Mouse (Mus musculus) forebrain, postnatal 0 days (tissue): ENCODE results near the gene Zfp940. TPM values are rescaled to one million over a fixed set of nuclear protein-coding genes. Genes with fewer than 3 reads are reported as not detected.

Source experiments
- ATAC-seq: fragments of 200-750 bp; cut with Nextera tagmentation; 2 replicates; pipeline ENCODE4 v1.8.0; 2017; ENCODE audit warnings: mild to moderate bottlenecking, moderate library complexity
- DNase-seq: peaks from one replicate; pipeline ENCODE4 v3.0.0-alpha.2; 2015
- H3K27ac ChIP-seq: fragments of 300-500 bp; sonication (generic); 2 replicates; pipeline ENCODE4 v1.5.1; 2014; ENCODE audit warnings: low read depth, mild to moderate bottlenecking, antibody characterized with exemption, low read length, moderate library complexity, mixed read lengths
- H3K27me3 ChIP-seq: fragments of 300-500 bp; sonication (generic); 2 replicates; pipeline ENCODE4 v1.6.1; 2014; ENCODE audit warnings: mild to moderate bottlenecking, low read length, mixed read lengths; ENCODE audit not compliant: insufficient read depth
- H3K36me3 ChIP-seq: fragments of 300-500 bp; sonication (generic); 2 replicates; pipeline ENCODE4 v1.6.1; 2014; ENCODE audit warnings: mild to moderate bottlenecking, moderate library complexity; ENCODE audit not compliant: insufficient read depth
- H3K4me1 ChIP-seq: fragments of 300-500 bp; sonication (generic); 2 replicates; pipeline ENCODE4 v1.6.1; 2014; ENCODE audit warnings: antibody characterized with exemption; ENCODE audit not compliant: insufficient read depth
- H3K4me2 ChIP-seq: fragments of 300-500 bp; sonication (generic); 2 replicates; pipeline ENCODE4 v1.6.1; 2014; ENCODE audit warnings: low read depth, mild to moderate bottlenecking, moderate library complexity
- H3K4me3 ChIP-seq: fragments of 300-500 bp; sonication (generic); 2 replicates; pipeline ENCODE4 v1.5.1; 2014; ENCODE audit warnings: low read depth, low read length, mixed read lengths
- H3K9ac ChIP-seq: fragments of 300-500 bp; sonication (generic); 2 replicates; pipeline ENCODE4 v1.6.1; 2014; ENCODE audit warnings: mild to moderate bottlenecking
- H3K9me3 ChIP-seq: fragments of 300-500 bp; sonication (generic); 2 replicates; pipeline ENCODE4 v1.6.1; 2016; ENCODE audit warnings: low read length
- CTCF ChIP-seq: sonication (generic); IDR thresholded peaks from 2 replicates; pipeline ENCODE4 v1.5.1; 2016; ENCODE audit warnings: antibody characterized with exemption, control low read depth, low read depth
- WGBS: fragments of 180-500 bp; shearing (Covaris S2); extraction: QIAGEN DNeasy Blood & Tissue Kit; methylation state at CpG from one replicate; pipeline ENCODE4 v1.1.7; 2014; 5-methylcytosine and 5-hydroxymethylcytosine counted together
- polyA plus RNA-seq: library from polyadenylated mRNA; unstranded; fragments of >200 nt; fragmentation: Nextera tagmentation; extraction: Ambion mirVana; gene quantifications from 2 replicates; pipeline ENCODE4 v1.2.1, GENCODE M21; 2015
- total RNA-seq: library from RNA; depleted of rRNA; stranded (reverse); fragments of >200 nt; gene quantifications from 2 replicates; pipeline ENCODE4 v1.2.3, GENCODE M21; 2014

Zfp940 gene
- total and polyA plus RNA-seq, 2 experiments from 2014 or later: 12.4 to 12.7 TPM

DNA sequence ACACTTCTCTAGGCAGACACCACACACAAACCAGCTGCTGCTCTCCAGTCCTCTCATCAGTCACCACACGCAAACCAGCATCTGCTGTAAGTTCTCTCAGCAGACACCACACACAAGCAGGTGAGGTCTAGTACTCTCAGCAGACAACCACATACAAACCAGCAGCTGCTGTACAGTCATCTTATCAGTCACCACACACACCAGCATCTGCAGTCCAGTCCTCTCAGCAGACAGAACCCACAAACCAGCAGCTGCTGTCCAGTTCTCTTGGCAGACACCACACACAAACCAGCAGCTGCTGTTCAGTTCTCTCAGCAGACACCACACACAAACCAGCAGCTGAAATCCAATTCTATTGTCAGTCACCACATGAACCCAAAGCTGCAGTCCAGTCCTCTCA is 16.7 kb downstream of the Zfp940 start:
- no peak overlapping the region for H3K4me3 ChIP-seq
- no peak overlapping the region for H3K9ac ChIP-seq
- TF ChIP-seq CTCF: no peak
- 97% methylated on average over 1 of the region's 1 CpGs for WGBS
- DNase-seq (no peak), ATAC-seq (no peak)
- no peak overlapping the region for H3K4me2 ChIP-seq
- no peaks in the 10 kb centered on the region for H3K9me3 ChIP-seq
- H3K4me1 ChIP-seq: no peaks in the 10 kb centered on the region
- H3K27me3 ChIP-seq: no peaks in the 10 kb centered on the region
- H3K27ac ChIP-seq: no peak overlapping the region
- peaks cover 19% of the 10 kb centered on the region for H3K36me3 ChIP-seq

DNA sequence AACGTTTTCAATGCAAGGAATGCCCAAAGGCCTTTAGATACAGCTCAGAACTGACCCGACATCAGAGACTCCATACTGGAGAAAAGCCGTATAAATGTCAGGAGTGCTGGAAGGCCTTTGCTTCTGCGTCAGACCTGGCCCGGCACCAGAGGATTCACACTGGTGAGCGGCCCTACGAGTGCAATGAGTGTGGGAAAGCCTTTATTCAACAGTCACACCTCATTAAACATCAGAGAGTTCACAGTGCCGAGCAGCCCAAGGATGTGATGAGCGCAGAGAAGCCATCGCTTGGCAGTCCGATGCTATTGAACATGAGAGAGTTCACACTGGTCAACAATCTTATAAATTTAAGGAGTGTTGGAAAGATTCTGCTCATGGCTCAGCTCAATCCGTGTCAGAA is 23.7 kb downstream of the Zfp940 start:
- Histone ChIP-seq H3K9me3 (no peaks in the 10 kb centered on the region), H3K4me1 (no peaks in the 10 kb centered on the region), H3K9ac (no peak overlapping the region), H3K36me3 (peaks cover 69% of the 10 kb centered on the region), H3K4me3 (no peak overlapping the region), H3K27me3 (no peaks in the 10 kb centered on the region), H3K27ac (no peak overlapping the region), H3K4me2 (no peak overlapping the region)
- DNase-seq (no peak), ATAC-seq (no peak)
- no peak for TF ChIP-seq CTCF
- 88% methylated on average over 12 of the region's 12 CpGs for WGBS

DNA sequence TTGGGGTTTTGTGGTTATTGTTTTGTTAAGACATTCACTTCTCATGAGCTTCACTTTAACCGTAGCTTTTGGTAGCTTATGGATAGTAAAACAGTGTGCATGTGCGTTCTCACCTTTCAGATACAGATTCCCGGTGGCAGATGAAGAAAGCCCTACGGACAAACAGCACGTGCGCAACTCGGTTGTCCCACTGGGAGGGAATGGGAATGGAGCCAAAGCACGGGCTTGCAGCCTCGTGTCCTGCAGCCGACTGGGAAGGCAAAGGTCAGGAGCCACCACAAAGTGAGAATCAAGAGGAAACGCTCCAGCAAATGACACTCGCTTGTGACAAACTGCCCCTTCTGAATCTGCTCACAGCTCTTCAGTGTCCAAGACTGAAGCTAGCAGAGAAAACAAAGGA is 25.5 kb downstream of the Zfp940 start:
- no peak overlapping the region for H3K9ac ChIP-seq
- no peaks in the 10 kb centered on the region for H3K4me1 ChIP-seq
- H3K27ac ChIP-seq: no peak overlapping the region
- no peaks in the 10 kb centered on the region for H3K27me3 ChIP-seq
- no peak for ATAC-seq
- 90% methylated on average over 12 of the region's 12 CpGs for WGBS
- DNase-seq: no peak
- H3K36me3 ChIP-seq: peaks cover 73% of the 10 kb centered on the region
- H3K4me2 ChIP-seq: no peak overlapping the region
- no peaks in the 10 kb centered on the region for H3K9me3 ChIP-seq
- TF ChIP-seq CTCF: no peak
- H3K4me3 ChIP-seq: no peak overlapping the region

DNA sequence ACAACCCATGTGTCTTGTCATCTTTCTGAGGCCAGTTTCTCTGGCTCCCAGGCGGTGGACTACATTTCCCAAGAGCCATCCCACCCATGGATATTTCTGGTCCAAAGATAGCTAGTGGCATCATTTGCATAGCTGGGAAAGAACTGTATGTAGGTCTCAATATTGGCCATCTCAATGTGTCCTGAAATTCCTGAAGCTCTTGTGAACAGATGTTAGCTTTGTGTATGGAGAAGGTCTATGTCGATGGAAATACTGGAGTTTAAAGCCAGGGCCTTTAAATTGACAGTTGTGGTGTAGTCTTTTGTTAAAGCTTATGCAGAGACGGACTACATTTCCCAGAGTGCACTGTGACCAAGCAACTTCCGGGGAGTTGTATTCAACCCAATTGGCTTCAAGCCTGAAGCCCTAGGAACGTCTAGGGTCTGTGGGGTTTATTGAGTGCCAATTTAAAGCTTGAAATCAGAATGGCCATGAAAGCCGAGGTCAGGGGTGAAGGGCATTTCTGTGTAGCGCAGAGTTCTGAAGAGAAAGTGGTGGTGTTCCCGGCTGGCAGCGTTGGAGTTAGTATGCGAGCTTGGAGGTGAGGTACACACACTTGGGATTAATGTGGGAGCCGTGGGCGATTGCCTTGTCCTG is 34.7 kb downstream of the Zfp940 start:
- peak; percentile 74 for ATAC-seq
- H3K4me3 ChIP-seq: peak overlapping the region; percentile 60
- H3K9me3 ChIP-seq: no peaks in the 10 kb centered on the region
- peak; percentile 94 for DNase-seq
- H3K4me2 ChIP-seq: peak overlapping the region; percentile 66
- H3K36me3 ChIP-seq: peaks cover 17% of the 10 kb centered on the region
- H3K9ac ChIP-seq: peak overlapping the region; percentile 56
- peaks cover 21% of the 10 kb centered on the region for H3K4me1 ChIP-seq
- H3K27me3 ChIP-seq: no peaks in the 10 kb centered on the region
- peak overlapping the region; percentile 83 for H3K27ac ChIP-seq
- WGBS: 2% methylated on average over 12 of the region's 12 CpGs
- no peak for TF ChIP-seq CTCF

DNA sequence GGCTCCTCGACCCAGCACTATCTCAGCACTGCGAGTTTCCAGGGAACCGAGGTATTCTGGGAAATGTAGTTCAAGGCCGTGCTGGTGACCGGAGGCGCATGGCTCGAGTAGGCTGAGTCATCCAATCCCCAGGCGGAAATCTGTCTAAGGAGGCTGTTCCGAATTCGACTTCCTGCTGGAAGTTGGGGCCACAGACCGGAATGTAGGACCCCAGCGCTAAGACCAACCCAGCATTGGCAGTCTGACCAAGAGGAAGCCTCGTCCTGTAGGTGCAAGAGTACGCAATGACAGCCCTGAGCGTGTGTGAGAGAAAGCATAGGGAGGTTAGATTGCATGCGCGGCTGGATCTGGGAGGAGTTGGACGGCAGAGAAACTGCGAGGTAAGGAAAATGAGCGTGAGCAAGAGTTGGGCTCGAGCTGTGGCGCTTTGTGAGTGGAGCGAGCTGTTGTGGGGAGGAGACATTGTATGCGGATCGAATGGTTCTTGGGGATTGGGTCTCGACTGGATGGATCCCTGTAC is 37.5 kb downstream of the Zfp940 start, which contains the start of gene Zfp790:
Gene Zfp790, plus strand, starts transcription at position 205 of the 520 bp plus-strand sequence.
- H3K9ac ChIP-seq: peak within 1 kb of the TSS; percentile 61
- 0 out of 2 replicates have a peak, but pooled peaks cover 2% of the 10 kb centered on the region for H3K36me3 ChIP-seq
- no peaks in the 10 kb centered on the region for H3K9me3 ChIP-seq
- WGBS: under 1% methylated on average over 26 of the region's 26 CpGs
- peak; percentile 96 for ATAC-seq
- peak within 1 kb of the TSS; percentile 65 for H3K4me3 ChIP-seq
- DNase-seq: peak; percentile 95
- peak within 1 kb of the TSS; percentile 86 for H3K27ac ChIP-seq
- TF ChIP-seq CTCF: no peak
- peaks cover 21% of the 10 kb centered on the region for H3K4me1 ChIP-seq
- H3K27me3 ChIP-seq: no peaks in the 10 kb centered on the region
- peak within 1 kb of the TSS; percentile 71 for H3K4me2 ChIP-seq

DNA sequence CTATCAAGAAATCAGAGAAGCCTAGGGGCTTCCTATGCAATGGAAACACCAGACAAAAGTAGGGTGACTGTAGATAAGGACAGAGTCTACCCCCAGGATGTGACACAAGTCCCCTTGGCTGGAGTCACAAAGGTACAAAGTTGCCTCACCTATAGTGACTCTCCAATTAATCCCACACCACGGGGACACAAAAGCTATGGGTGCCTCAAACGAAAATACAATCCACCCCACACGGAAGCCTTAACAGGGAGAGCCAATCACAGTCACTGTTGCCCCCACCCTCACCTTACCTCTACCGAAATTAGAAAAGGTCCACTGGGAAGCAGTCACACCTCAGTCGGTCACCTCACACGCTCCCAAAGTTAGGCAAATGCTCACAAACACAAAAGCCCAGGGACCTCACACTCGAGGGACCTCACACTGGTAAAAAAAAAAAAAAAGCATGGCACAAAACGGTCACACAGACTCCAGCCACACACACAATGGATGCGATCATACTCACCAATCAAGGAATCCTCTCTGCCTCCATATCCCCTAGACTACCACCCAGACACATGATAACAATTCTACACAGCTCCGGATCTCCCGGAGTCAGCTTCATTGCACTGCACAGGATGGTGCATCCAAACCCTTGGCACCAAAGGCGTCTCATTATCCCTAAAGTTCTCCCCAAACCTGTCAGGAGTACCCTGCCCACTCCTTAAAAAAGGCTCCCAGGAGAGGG is 38.2 kb downstream of the Zfp940 start:
- TF ChIP-seq CTCF: no peak
- no peak for DNase-seq

DNA sequence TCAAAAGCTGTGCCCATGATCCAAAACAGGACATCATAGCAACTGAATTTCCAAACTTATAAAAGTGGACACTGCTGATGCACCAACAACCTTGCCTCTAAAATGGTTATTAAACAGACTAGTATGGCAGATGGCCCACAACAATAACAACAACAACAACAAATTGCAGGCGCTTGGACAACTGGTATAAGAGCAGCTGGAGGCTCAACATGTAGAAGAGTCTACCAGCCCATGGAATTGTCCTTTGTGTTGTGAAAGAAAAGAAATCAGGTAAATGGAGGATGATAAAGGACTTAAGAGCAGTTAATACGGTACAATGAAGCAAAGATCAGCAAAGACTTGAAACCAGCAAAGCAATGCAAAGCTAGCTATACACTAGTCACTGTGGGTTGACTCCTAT is 39.1 kb downstream of the Zfp940 start:
- no peaks in the 10 kb centered on the region for H3K9me3 ChIP-seq
- WGBS: 93% methylated on average over 2 of the region's 2 CpGs
- H3K4me1 ChIP-seq: peaks cover 21% of the 10 kb centered on the region
- DNase-seq: no peak
- no peak for TF ChIP-seq CTCF
- no peak for ATAC-seq
- H3K27me3 ChIP-seq: no peaks in the 10 kb centered on the region
- H3K36me3 ChIP-seq: no peaks in the 10 kb centered on the region
- H3K4me2 ChIP-seq: peak overlapping the region; percentile 71
- H3K27ac ChIP-seq: no peak overlapping the region
- H3K9ac ChIP-seq: no peak overlapping the region
- no peak overlapping the region for H3K4me3 ChIP-seq

More for the DNA sequence above, 38.2 kb downstream of the Zfp940 start:
- no peaks in the 10 kb centered on the region for H3K36me3 ChIP-seq
- no peaks in the 10 kb centered on the region for H3K9me3 ChIP-seq
- peaks cover 21% of the 10 kb centered on the region for H3K4me1 ChIP-seq
- peak overlapping the region; percentile 65 for H3K4me3 ChIP-seq
- no peaks in the 10 kb centered on the region for H3K27me3 ChIP-seq
- H3K27ac ChIP-seq: peak overlapping the region; percentile 78
- peak overlapping the region; percentile 71 for H3K4me2 ChIP-seq
- under 1% methylated on average over 12 of the region's 12 CpGs for WGBS
- peak; percentile 36 for ATAC-seq
- peak overlapping the region; percentile 61 for H3K9ac ChIP-seq
